Mouse (Mus musculus) urinary bladder, adult 2 months (tissue): Measurements from ENCODE around the gene Slco3a1. TPM values are rescaled to one million over a fixed set of nuclear protein-coding genes. Genes with fewer than 3 reads are reported as not detected.

Source experiments
- DNase-seq: peaks from one replicate; pipeline ENCODE4 v3.0.0; 2022; ENCODE audit warnings: low spot score
- polyA plus RNA-seq: library from polyadenylated mRNA; depleted of rRNA; stranded (reverse); fragments of >200 nt; gene quantifications from 2 replicates; pipeline ENCODE4 v1.2.3, GENCODE M21; 2012

Gene Slco3a1
- polyA plus RNA-seq, 1 experiment: 29.0 TPM

DNA sequence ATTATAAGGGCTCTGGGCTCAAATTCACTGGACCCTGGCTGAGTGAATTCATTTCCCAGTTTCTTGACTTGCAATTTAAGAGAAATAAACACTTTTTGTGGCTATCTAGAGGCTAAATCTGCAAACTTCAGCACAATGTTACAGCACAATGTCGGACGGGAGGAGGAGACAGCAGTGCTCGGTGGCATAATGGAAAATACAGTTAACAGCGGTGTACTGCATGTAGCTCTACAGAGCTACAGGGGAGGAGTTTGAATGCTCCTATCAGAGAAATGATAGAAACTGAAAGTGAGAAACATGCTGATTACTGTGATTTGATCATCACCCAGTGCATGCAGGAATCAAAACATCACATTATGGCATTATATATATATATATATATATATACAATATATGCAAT is 68.5 kb downstream of the Slco3a1 start:
- DNase-seq: no peak

DNA sequence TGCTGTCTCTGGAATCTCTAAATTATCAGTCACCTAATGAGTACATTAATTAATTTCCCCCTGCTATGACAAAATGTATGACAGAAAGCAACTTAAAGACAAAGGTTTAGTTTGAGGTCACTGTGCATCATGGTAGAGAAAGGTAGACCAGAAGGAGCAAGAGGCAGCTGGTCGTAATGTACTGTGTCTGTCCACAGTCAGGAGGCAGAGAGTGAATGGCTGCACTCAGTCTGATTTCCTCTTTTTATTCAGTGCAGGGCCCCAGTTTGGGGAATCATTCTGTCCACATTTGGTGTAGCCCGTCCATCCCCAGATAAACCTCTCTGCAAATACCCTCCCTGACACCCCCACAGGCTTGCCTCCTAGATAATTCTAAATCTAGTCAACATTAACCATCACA is 68.9 kb downstream of the Slco3a1 start:
- no peak for DNase-seq

DNA sequence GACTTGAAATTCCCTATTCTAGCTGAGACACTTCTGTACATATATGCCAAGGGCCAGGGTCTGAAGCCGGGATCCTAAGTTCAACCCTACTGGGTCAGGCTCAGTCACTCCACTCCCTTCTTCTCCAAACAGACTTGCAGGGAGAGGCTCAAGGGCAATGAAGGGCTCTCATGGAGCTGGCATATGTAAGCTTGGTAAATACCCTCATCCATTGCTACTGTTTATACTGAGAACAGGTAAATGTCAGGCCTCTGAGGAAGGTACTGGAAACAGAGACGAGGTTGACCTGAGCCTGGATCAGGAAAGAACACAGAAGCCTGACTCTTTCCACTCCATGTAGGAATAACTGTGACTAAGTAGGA is 70.6 kb downstream of the Slco3a1 start:
- DNase-seq: no peak

DNA sequence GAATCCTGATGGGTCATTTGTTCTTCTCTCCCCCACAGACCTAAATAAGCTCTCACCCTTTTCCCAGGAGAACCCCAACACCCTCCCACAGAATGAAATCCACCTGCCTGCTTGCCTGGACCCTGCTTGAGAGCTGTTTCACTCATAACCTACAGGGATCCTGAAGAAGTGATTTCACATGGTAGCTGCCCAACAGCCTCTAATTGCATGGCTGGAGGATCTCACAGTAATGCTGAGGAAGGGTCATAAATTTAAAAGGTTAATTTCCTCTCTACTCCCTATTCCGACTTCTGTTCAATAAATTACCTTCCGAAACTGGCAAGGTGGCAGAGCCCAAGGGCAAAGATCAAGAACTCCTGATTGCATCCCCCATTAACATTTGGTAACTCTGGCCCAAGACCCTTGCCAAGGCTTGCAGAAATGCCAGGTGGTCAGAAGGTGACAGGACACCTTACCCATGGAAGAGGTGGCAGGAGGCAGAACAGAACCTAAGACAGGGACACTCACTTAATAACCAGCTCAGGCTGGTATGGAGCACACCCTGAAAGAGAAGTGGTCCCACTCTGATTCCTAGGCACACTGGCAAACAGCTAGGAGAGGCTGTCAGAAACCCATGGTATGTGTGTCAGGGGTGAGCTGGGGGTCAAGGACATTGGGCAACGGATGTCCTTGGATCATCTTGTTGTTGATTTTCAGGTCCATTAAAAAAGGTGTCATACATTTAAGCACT is 71.1 kb downstream of the Slco3a1 start:
- DNase-seq: no peak

DNA sequence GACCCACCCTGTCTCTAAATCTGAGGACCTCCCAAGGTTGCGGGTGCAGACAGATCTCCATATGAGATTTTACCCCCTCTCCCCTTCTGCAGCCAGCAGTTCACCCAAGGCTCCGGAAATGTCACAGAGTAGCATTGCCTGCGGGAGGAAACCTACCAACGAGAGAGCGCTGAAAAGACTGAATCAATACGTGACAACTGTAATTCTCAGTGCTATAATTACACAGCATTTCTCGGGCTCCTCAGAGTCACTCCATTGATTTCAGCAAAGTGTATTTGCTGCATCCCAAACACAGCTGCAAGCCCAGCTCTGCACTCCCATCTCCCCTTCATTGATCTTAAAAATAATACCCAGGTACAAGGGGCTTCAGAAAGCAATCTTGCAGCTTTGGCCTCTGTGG is 82.8 kb downstream of the Slco3a1 start:
- DNase-seq: no peak

DNA sequence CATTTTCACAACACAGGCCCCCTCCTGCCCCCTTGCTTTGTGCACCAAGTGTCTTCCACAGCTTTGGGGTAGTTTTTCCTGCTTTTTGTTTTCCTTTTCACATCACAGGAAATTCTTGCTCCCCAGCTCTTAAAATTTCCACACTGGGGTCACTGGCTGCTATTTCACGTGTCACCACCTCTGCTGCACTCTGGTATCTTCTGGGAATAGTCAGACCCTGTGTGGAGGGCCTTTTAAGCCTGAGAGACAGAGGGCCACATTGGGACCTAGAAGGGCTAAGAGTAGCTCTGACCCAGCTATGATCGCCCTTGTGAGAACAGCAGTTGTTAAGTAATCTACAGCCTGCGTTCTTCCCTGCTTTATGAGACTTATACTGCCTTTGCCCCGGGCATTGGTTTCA is 87.7 kb downstream of the Slco3a1 start:
- DNase-seq: no peak

DNA sequence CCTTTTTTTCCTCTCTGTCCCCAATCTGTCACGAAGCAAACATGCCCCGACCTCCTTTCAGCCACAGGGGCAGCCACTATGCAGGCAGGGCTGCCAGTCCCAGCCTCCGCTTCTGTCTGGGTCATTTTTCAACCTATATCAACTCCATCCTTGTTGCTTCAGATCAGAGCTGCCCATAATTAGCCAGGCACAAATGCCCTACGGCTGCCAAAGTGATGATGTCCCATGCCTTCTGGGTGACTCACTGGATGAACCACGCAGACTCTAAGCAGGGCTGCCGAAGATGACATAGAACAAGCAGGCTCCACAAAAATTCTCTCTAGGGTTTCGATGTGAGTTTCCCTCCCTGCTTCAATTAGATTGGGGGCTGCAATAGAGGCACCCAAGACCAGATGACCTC is 89.9 kb downstream of the Slco3a1 start:
- no peak for DNase-seq

DNA sequence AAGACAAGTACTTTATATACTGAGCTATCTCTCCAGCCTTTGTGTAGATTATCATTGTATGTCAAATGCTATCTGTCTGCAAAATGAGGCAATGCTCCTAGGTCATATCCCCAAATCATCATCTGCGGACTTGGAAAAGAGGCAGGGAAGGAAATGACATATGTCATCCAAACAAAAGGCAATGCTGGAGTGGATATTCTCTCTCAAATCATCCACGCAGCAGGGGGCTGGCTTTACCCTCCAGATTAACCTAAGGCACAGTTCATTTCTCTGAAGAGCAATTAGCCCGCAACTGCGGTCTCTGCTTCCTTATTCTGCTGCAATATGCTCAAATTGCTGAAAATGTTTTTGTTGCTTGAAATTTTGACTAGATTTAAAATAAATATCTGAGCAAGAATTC is 92.1 kb downstream of the Slco3a1 start:
- DNase-seq: no peak

DNA sequence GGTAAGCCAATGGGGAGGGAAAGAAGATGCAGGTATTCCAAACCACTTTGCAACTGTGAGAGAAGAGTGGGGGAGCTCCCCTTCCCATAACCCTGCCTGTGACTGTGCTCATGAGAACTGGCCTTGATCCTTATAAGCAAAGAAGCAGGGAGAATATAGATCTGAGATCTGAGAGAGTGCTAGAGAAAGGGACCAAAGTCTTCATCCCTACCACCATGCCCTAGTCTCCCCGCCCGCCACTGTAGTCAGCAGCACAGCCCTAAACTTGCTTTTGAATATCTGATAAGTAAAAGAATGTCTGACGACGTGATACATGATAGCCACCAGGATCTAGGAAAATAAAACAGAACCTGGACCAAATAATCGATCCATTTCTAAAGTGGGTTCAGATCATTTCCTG is 92.8 kb downstream of the Slco3a1 start:
- DNase-seq: no peak

DNA sequence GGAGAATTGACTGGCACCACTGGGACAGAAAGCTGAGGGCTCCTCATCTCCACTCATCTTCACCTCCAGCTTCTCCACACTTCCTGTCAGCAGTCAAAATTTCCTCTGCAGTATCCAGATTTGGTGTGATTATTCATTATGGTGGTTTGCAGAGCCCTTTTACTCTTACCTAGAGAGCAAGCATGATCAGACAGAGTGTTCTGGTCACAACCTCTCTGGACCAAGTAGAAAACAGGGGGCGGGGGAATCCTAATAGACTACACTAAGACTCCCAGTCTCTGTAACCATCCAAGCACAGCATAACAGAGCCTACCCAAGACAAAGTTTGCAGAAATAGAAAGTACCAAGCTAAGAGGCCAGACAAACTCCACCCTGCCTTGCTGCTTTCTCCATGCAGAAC is 93.4 kb downstream of the Slco3a1 start:
- DNase-seq: no peak

DNA sequence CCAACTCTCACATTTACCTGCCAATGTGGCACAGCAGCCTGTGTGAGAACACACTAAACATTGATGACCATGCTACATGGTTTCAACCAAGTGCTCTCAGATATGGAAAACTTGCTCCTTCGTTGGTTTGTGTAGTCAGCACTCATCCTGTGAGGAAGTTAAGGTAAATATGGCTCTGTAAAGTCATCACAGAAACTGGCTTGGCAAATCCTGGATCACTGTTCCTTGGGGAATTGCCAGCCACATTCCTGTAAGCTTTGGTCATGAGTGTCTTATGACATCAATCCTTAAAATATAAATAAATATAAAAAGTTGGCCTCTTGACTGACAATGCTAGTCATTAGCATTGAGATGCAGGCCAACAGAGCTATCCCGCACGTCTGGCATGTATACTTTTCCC is 94.8 kb downstream of the Slco3a1 start:
- no peak for DNase-seq

DNA sequence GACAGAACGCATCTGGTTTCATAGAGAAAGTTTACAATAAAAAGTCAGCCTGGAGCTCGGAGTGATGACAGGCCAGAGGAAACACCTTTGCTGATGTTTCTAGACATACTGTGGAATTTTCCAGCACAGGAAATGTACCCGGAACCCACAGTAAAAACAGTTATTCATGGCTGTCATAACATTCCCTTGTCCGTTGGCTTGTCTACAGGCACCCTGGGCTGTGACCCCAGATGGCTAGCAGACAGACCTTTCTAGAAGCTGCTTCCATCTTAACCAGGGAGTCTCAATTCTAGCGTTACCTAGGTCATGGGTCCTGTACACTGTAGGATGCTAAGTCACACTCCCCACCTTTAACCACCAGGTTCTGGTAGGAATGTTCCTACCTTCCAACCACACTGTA is 95.3 kb downstream of the Slco3a1 start:
- DNase-seq: no peak

DNA sequence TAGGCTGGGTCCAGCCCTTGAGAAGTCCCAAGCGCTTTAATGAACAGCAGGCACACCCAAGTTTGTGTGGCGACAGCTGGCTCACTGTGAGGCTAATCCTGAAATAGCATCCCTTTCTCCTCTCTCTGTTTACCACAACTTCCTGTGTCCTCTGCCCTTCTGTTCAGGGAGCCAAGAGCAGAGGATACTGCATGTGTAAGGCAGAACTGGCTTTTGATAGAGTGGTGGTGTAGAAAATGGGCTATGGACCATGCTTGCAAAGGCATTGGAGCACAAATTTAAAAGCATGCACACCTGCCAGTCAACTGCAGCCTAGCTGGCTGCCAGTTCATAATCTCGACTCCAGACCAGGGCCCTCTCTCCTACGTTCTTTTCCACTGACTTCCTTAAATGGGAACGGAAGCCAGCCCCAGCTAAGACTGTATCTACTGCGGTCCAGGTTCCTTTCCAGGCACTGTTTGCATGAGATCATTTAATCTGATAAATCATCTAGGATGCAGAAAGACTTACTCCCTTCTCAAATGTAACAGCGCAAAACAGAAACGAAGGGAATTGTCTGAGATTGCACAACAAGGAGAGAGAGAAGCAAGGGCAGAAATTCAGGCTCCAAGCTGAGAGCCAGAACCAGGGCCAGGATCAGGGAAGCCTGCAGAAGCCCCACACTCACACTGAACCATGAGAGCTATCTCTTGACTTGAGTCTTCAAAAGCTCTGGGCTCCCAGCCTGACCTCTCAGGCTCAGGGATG is 95.9 kb downstream of the Slco3a1 start:
- DNase-seq: no peak

DNA sequence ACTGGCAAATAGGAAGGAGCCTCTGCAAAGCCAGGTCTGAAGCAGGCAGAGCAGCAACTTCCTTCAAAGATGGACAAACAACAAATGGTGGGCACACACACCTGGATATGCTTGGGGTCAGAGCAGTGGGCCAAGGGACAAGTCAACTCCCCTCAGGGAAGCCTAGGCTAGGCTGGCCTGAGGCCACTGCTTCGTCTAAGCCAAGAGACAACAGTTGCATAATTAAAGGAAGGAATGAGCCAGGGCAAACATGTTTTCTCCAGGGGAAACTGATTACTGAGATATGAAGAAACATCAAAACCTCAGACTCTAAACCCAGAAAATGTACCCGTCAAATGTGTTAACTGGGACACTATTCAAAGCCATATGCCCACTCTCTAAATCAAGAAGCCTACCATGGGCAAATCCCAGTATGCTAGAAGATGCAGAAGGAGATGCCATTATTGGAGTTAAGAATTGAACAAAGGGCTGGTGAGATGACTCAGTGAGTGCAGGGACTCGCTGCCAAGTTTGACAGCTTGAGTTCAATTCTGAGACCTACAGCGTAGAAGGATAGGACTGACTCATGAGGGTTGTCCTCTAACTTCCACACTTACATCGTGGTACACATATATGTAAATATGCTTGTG is 97.1 kb downstream of the Slco3a1 start:
- DNase-seq: no peak

DNA sequence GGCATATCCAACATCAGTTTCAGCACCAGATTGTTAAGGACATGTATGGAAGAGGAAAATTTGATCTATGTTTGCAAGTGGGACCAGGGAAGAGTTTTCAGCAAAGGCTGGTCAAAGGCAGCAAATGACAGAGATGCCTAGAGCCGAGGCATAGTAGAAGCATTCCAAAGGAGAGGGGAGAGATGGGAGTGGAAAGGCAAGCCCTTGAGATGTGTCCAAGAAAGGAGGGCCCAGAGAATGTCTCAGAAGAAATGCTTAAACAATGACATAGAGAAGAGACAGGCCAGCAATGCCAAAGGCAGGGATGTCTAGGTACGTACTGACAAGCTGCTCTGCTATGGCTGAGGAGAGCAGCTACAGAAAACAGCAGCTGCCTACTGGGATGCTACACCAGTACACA is 97.8 kb downstream of the Slco3a1 start:
- DNase-seq: no peak

DNA sequence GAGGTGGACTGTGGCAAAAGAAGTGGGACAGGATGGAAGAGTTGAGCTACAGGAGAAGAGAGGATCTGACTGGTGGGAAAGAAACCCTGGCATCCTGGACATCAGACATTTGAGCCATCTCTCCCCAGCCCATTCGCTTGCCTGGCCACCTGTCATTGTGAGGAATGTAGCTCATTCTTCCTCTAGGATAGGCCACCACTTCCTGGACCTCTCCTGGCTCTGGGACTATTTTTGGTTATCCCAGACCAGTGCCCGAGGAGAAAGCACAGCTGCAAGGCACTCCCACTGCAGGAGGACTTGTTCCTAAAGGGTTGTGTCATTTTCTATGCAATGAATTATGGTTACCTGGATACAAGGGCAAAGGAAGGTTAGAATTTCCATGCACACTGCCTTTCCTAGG is 103.5 kb downstream of the Slco3a1 start:
- no peak for DNase-seq

DNA sequence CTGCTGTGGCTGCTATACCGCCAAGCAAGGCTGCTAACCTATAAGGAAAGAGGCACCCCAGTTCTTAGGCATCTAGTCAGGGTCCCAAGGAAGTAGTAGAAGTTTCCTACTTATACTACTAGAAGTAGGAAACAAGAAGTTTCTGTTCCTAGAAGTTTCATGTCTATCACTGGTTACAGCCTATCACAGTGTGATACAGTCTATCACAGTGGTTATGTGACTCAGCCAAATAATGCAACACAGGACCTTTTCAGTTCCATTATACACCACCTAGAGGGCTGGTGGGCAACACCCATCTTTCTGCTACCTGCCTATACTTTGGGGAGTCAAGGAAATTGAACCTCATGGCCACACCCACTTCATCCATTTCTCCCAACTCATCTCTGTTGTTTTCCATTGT is 104.8 kb downstream of the Slco3a1 start:
- DNase-seq: no peak

DNA sequence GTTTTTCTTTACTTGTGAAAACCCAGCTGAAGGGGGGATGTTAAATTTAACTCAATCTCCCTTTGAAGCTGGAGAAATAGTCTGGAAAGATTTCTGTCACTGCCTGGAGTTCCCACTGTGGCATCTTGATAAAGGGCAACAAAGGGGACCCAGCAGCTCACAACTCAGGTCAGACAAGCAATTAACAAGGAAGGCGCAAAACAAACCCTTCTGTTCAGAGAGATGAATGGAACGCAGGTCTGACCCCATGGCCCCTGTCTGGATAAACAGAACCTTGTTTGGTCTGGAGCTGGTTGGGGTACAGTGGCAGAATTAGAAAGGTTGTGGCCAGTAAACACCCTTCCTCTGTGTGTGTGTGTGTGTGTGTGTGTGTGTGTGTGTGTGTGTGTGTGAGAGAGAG is 106.8 kb downstream of the Slco3a1 start:
- DNase-seq: no peak

DNA sequence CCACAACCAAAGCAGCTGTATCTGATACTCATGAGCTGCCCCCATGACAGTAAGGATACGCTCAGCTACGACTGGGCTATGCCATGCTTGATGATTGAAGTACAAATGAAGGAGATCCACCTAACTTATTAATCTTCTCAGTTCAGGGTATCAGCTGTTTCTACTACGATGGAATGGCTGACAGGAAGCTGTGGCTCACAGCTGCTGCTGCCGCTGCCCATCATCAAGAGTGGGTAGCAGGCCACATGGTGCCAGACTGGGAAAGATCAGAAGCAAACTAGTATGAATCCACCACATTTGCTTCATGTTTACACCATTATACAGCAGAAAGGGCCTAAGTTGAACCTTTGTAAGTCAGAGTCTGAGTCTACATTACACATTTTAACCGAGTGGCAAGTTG is 109.4 kb downstream of the Slco3a1 start:
- no peak for DNase-seq

DNA sequence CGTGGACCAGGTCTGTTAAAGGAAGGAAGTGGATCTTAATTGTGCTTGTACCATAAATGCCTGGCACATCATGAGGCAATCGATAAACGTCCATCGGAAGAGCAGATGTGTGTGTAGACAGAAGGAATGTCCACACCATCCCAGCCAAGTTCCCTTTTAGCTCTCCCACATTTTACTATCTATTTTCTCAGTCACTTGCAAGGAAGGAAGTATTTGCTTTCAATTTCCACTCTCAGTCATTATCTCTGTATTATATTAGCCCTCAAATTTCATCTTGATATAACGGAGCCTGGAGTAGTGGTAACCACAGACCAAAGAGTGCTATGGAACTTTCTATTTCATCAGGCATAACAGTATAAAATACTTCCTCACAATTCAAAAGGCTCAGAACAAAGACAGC is 112.2 kb downstream of the Slco3a1 start:
- no peak for DNase-seq

DNA sequence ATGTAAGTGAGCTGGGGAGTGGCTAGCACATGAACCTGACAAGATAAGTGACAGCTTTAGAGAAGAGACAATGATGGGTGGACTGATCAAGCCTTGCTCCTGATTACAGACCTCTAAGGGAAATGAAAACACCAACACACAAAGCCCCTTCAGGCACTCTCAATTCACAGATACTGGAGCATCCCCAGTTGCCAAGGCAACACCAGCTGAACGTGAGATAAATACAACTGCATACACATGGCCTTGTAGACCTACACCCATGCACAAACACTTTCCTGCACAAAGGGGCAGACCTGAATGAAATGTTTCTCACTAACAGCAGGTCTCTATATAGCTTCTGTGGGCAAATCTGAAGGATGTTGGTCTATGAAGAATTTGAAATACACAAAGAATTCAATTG is 117.0 kb downstream of the Slco3a1 start:
- no peak for DNase-seq

DNA sequence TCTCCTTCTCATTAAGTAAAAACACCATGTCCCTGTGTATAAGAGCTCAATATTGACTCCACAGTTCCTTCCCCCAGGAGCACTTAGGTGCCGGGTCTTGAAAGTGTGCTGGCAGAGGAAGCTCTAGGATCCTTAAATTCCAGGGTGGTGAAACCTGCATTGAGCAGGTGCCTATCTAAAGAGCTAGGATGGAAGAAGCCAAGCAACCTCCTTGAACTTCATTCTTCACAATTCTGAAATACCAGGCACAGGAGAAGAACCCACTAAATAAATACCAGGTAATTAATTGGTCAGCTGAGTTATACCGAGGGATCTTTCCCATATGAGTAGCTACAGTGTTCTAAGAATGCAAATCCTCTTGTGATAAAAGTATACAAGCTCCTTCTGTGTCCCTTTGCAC is 117.9 kb downstream of the Slco3a1 start:
- no peak for DNase-seq

DNA sequence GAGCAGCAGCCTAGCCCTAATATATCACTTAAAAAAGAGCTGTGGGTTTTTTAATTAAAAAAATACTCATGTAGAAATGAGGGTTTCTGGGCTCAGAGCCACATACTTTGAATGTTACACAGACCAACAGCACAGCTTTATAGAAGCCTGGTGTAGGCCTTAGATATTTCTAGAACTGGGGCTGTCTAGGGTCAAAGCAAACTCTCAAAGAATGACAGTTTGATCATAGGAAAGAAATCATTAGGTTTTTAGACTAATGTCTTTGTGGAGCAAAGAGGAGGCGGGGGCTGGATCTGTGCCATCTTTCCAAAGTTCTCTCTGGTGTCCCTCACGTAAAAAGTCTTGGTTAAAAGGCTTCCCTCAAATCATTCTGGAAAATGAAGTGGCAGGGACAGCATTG is 121.6 kb downstream of the Slco3a1 start:
- DNase-seq: no peak
